Comparison of ENCODE assay signal across 8 mouse cellular contexts in genomic region chr9:7594816-7595540, GRCm38 (mm10). TPM values are rescaled to one million over a fixed set of nuclear protein-coding genes. Genes with fewer than 3 reads are reported as not detected.
DNase-seq lines count a peak whose midpoint lies in the region; ATAC-seq and TF ChIP-seq lines count a peak whose summit lies in the region.

No protein-coding gene starts in this region.

- peak overlapping the region; percentile 50 for H3K9ac ChIP-seq in heart, embryonic 11.5 days (ENCODE audit: low read depth, low read length)
- peak overlapping the region; percentile 70 for H3K9ac ChIP-seq in kidney, embryonic 16.5 days (replicated peaks; ENCODE audit: low read length)
- peak overlapping the region; percentile 63 for H3K9ac ChIP-seq in liver, adult 2 months (ENCODE audit: low read depth, low read length)

- H3K27me3 ChIP-seq in heart, embryonic 11.5 days (ENCODE audit: control insufficient read depth, insufficient read depth, low read length) = no peaks in the 10 kb centered on the region
- H3K27me3 ChIP-seq in kidney, embryonic 16.5 days (ENCODE audit: insufficient read depth, low read length) = no peaks in the 10 kb centered on the region
- no peaks in the 10 kb centered on the region for H3K27me3 ChIP-seq in liver, adult 2 months (ENCODE audit: control insufficient read depth, insufficient read depth, low read length)
- no peaks in the 10 kb centered on the region for H3K27me3 ChIP-seq in myocyte (ENCODE audit: control insufficient read depth, insufficient read depth, insufficient read length)
- no peaks in the 10 kb centered on the region for H3K27me3 ChIP-seq in splenic B cell, adult 2 months (ENCODE audit: control insufficient read depth, insufficient read depth, low read length, poor library complexity, severe bottlenecking)

- no peaks in the 10 kb centered on the region for H3K9me3 ChIP-seq in heart, embryonic 11.5 days (replicated peaks; ENCODE audit: control insufficient read depth, low read length)
- H3K9me3 ChIP-seq in kidney, embryonic 16.5 days (ENCODE audit: low read length) = no peaks in the 10 kb centered on the region

- H3K27ac ChIP-seq in bone marrow macrophage, adult 2 months (ENCODE audit: insufficient read depth, low read depth, low read length) = peak overlapping the region; percentile 80
- H3K27ac ChIP-seq in heart, embryonic 11.5 days (ENCODE audit: low read depth, low read length) = no peak overlapping the region
- H3K27ac ChIP-seq in kidney, embryonic 16.5 days (ENCODE audit: low read length) = no peak overlapping the region
- H3K27ac ChIP-seq in liver, adult 2 months (replicated peaks; ENCODE audit: insufficient read depth, low read depth, low read length) = peak overlapping the region; percentile 51

- no peaks in the 10 kb centered on the region for H3K36me3 ChIP-seq in heart, embryonic 11.5 days (ENCODE audit: control insufficient read depth, insufficient read depth, low read length)
- H3K36me3 ChIP-seq in kidney, embryonic 16.5 days (ENCODE audit: insufficient read depth, low read length) = no peaks in the 10 kb centered on the region
- H3K36me3 ChIP-seq in liver, adult 2 months (ENCODE audit: control insufficient read depth, insufficient read depth, low read length) = no peaks in the 10 kb centered on the region
- no peaks in the 10 kb centered on the region for H3K36me3 ChIP-seq in myocyte (ENCODE audit: control insufficient read depth, insufficient read depth)
- H3K36me3 ChIP-seq in splenic B cell, adult 2 months (ENCODE audit: control insufficient read depth, insufficient read depth, low read length, poor library complexity, severe bottlenecking) = no peaks in the 10 kb centered on the region

- no peak overlapping the region for H3ac ChIP-seq in myocyte (ENCODE audit: control insufficient read depth, insufficient read length)

- H3K4me2 ChIP-seq in heart, embryonic 11.5 days = peak overlapping the region; percentile 61
- peak overlapping the region; percentile 65 for H3K4me2 ChIP-seq in kidney, embryonic 16.5 days (replicated peaks; ENCODE audit: low read depth, low read length)
- H3K4me2 ChIP-seq in myocyte (ENCODE audit: low read depth) = peak overlapping the region; percentile 78

- 22% methylated on average over 6 of the region's 6 CpGs for WGBS in heart, embryonic 11.5 days (ENCODE audit: insufficient replicate concordance)
- 14% methylated on average over 6 of the region's 6 CpGs for WGBS in kidney, embryonic 16.5 days
- 2% methylated on average over 6 of the region's 6 CpGs for WGBS in liver, adult 2 months

- no peak for TF ChIP-seq POLR2A in bone marrow macrophage, adult 2 months (IDR thresholded peaks at IDR 0.05; ENCODE audit: borderline replicate concordance, low read depth, low read length)
- no peak for TF ChIP-seq POLR2A in liver, adult 2 months (IDR thresholded peaks at IDR 0.05; ENCODE audit: extremely low read depth, insufficient read depth, low read length)
- no peak for TF ChIP-seq POLR2A in myocyte (IDR thresholded peaks at IDR 0.05; ENCODE audit: insufficient read length, low read depth)

- DNase-seq in A20 (ENCODE audit: low read depth, low spot score) = peak; percentile 81
- DNase-seq in liver, adult 2 months (ENCODE audit: extremely low read depth, low read depth, low spot score) = peak; percentile 90
- DNase-seq in splenic B cell, adult 2 months (ENCODE audit: low read depth, low spot score) = peak; percentile 76

- H3K4me3 ChIP-seq in bone marrow macrophage, adult 2 months (ENCODE audit: insufficient read depth, low read length) = peak overlapping the region; percentile 38
- H3K4me3 ChIP-seq in heart, embryonic 11.5 days (ENCODE audit: low read depth, low read length) = peak overlapping the region; percentile 24
- H3K4me3 ChIP-seq in kidney, embryonic 16.5 days (ENCODE audit: low read length) = peak overlapping the region; percentile 51
- H3K4me3 ChIP-seq in liver, adult 2 months (ENCODE audit: insufficient read depth, low read depth, low read length) = peak overlapping the region; percentile 68
- H3K4me3 ChIP-seq in myocyte = peak overlapping the region; percentile 15

- H3K4me1 ChIP-seq in bone marrow macrophage, adult 2 months (ENCODE audit: control insufficient read depth, insufficient read depth, low read length) = peaks cover 16% of the 10 kb centered on the region
- no peaks in the 10 kb centered on the region for H3K4me1 ChIP-seq in heart, embryonic 11.5 days (ENCODE audit: control insufficient read depth, insufficient read depth, low read length)
- H3K4me1 ChIP-seq in kidney, embryonic 16.5 days (ENCODE audit: insufficient read depth, low read length) = no peaks in the 10 kb centered on the region
- peaks cover 3% of the 10 kb centered on the region; the same call in 1 of the 2 replicates for H3K4me1 ChIP-seq in liver, adult 2 months (ENCODE audit: control insufficient read depth, insufficient read depth, low read length)

- ATAC-seq in erythroblast, adult 5-6 weeks (replicated peaks; ENCODE audit: low FRiP score, poor library complexity, severe bottlenecking) = peak; percentile 64; the same call in 1 of the 2 replicates
- peak; percentile 84 for ATAC-seq in heart, embryonic 11.5 days (replicated peaks; ENCODE audit: insufficient number of reproducible peaks, low FRiP score, low TSS enrichment)
- ATAC-seq in kidney, embryonic 16.5 days (ENCODE audit: low FRiP score, low TSS enrichment) = peak; percentile 99

- no peaks in the 10 kb centered on the region for H3K79me2 ChIP-seq in liver, adult 2 months (ENCODE audit: control insufficient read depth, insufficient read depth, low read length)
- H3K79me2 ChIP-seq in myocyte (ENCODE audit: control insufficient read depth, insufficient read depth) = no peaks in the 10 kb centered on the region

- TF ChIP-seq CTCF in bone marrow macrophage, adult 2 months (IDR thresholded peaks at IDR 0.05; ENCODE audit: low read depth, low read length) = no peak
- peak; percentile 99 for TF ChIP-seq CTCF in liver, adult 2 months (IDR thresholded peaks at IDR 0.05; ENCODE audit: low read depth, low read length)

TF ChIP-seq in myocyte, 11 proteins besides CTCF, POLR2A, EP300 and RAD21:
- TF ChIP-seq POLR2AphosphoS2 (IDR thresholded peaks at IDR 0.05; ENCODE audit: insufficient read length, low read depth) (no peak), SRF (IDR thresholded peaks at IDR 0.05; ENCODE audit: control insufficient read depth, insufficient read length, low read depth) (no peak), CEBPB (IDR thresholded peaks at IDR 0.05; ENCODE audit: insufficient read depth, poor library complexity, severe bottlenecking) (no peak), TCF12 (IDR thresholded peaks at IDR 0.05; ENCODE audit: insufficient read depth, poor library complexity, severe bottlenecking) (no peak), MYOG (IDR thresholded peaks at IDR 0.05; ENCODE audit: control insufficient read depth in 1 of 3, insufficient read depth in 1 of 3, insufficient read length in 2 of 3, low read depth in 2 of 3) (no peak), REST (IDR thresholded peaks at IDR 0.05; ENCODE audit: insufficient read depth, insufficient read length) (no peak), MAX (IDR thresholded peaks at IDR 0.05; ENCODE audit: low read depth) (no peak), TCF3 (IDR thresholded peaks at IDR 0.05; ENCODE audit: insufficient read length, low read depth) (no peak), MYOD1 (IDR thresholded peaks at IDR 0.05; ENCODE audit: control insufficient read depth in 1 of 3, insufficient read length in 2 of 3, low read depth in 2 of 3) (no peak), USF1 (IDR thresholded peaks at IDR 0.05; ENCODE audit: low read depth) (no peak), E2F4 (IDR thresholded peaks at IDR 0.05; ENCODE audit: insufficient read depth) (no peak)

RNA-seq across cellular contexts. Expression of gene Mmp27, which starts 23.8 kb away (rescaled TPM):
- polyA plus RNA-seq in bone marrow macrophage, adult 2 months (2012; ENCODE audit: insufficient read depth, insufficient read length, missing spikeins) = 18.2 and 19.3 TPM in 2 replicates
- 1.9 TPM in 1 of 2 replicates, not detected in the other for total RNA-seq in erythroblast, adult 5-6 weeks (2015; ENCODE audit: low replicate concordance)
- 0.84 and 1.4 TPM in 2 replicates for total RNA-seq in erythroblast, adult 5-6 weeks (2017; ENCODE audit: low replicate concordance)
- polyA plus RNA-seq in heart, embryonic 11.5 days (2014; fragmentation: Nextera tagmentation; extraction: Ambion mirVana) = not detected in 2 replicates
- not detected in 2 replicates for polyA plus RNA-seq in kidney, embryonic 16.5 days (2015; fragmentation: Nextera tagmentation; extraction: Ambion mirVana)
- 0.87 and 1.1 TPM in 2 replicates for total RNA-seq in liver, adult 2 months (2014; rRNA removed)
- 0.07 TPM in 1 of 2 replicates, not detected in the other for polyA plus RNA-seq in liver, adult 2 months (2012; rRNA removed)
- not detected for polyA plus RNA-seq in myocyte (2012; fragmentation: generic; extraction: Trizol)

RNA-seq across cellular contexts. Expression of gene Mmp20, which starts 33.1 kb away (rescaled TPM):
- not detected in 2 replicates for polyA plus RNA-seq in bone marrow macrophage, adult 2 months (2012; ENCODE audit: insufficient read depth, insufficient read length, missing spikeins)
- not detected in 2 replicates for total RNA-seq in erythroblast, adult 5-6 weeks (2015; ENCODE audit: low replicate concordance)
- total RNA-seq in erythroblast, adult 5-6 weeks (2017; ENCODE audit: low replicate concordance) = not detected in 2 replicates
- not detected in 2 replicates for polyA plus RNA-seq in heart, embryonic 11.5 days (2014; fragmentation: Nextera tagmentation; extraction: Ambion mirVana)
- not detected in 2 replicates for polyA plus RNA-seq in kidney, embryonic 16.5 days (2015; fragmentation: Nextera tagmentation; extraction: Ambion mirVana)
- under 0.01 TPM in 1 of 2 replicates, not detected in the other for total RNA-seq in liver, adult 2 months (2014; rRNA removed)
- not detected in 2 replicates for polyA plus RNA-seq in liver, adult 2 months (2012; rRNA removed)
- not detected for polyA plus RNA-seq in myocyte (2012; fragmentation: generic; extraction: Trizol)

RNA-seq across cellular contexts. Expression of gene Mmp8, which starts 36.7 kb away (rescaled TPM):
- polyA plus RNA-seq in bone marrow macrophage, adult 2 months (2012; ENCODE audit: insufficient read depth, insufficient read length, missing spikeins) = 26.7 and 30.4 TPM in 2 replicates
- 86.5 and 105 TPM in 2 replicates for total RNA-seq in erythroblast, adult 5-6 weeks (2015; ENCODE audit: low replicate concordance)
- total RNA-seq in erythroblast, adult 5-6 weeks (2017; ENCODE audit: low replicate concordance) = 75.7 and 88.3 TPM in 2 replicates
- polyA plus RNA-seq in heart, embryonic 11.5 days (2014; fragmentation: Nextera tagmentation; extraction: Ambion mirVana) = not detected in 2 replicates
- 0.35 and 0.89 TPM in 2 replicates for polyA plus RNA-seq in kidney, embryonic 16.5 days (2015; fragmentation: Nextera tagmentation; extraction: Ambion mirVana)
- total RNA-seq in liver, adult 2 months (2014; rRNA removed) = under 0.01 and 0.07 TPM in 2 replicates
- polyA plus RNA-seq in liver, adult 2 months (2012; rRNA removed) = 0.09 TPM in 1 of 2 replicates, not detected in the other
- not detected for polyA plus RNA-seq in myocyte (2012; fragmentation: generic; extraction: Trizol)

Comparison
In these comparisons a context has a peak if more than half of its experiments do, and no peak if none do; other contexts are left out.
1. H3K27ac ChIP-seq: peak in bone marrow macrophage, adult 2 months (single experiment) and liver, adult 2 months (single experiment); none in heart, embryonic 11.5 days (single experiment) and kidney, embryonic 16.5 days (single experiment).
2. H3K4me3 ChIP-seq: peak in every context shown above with its lines; median percentile 68 in liver, adult 2 months; 51 in kidney, embryonic 16.5 days; 38 in bone marrow macrophage, adult 2 months; 24 in heart, embryonic 11.5 days; 15 in myocyte.
3. RNA of gene Mmp27, which starts 23.8 kb away (polyA plus RNA-seq): 18.2 to 19.3 TPM in bone marrow macrophage, adult 2 months; 0.07 TPM in liver, adult 2 months, not detected in heart, embryonic 11.5 days, not detected in kidney, embryonic 16.5 days and not detected in myocyte (single experiment); every median in the first group is over 10 times any median in the second.
4. RNA of gene Mmp8, which starts 36.7 kb away (polyA plus RNA-seq): 26.7 to 30.4 TPM in bone marrow macrophage, adult 2 months; 0.35 to 0.89 TPM in kidney, embryonic 16.5 days, 0.09 TPM in liver, adult 2 months, not detected in heart, embryonic 11.5 days and not detected in myocyte (single experiment); every median in the first group is over 10 times any median in the second.
5. Peak in every context shown above with its lines, with median percentiles within 50 percentile points of each other: DNase-seq, ATAC-seq, H3K4me2 ChIP-seq and H3K9ac ChIP-seq.